Mouse (Mus musculus): ENCODE data around the gene Itga6. TPM values are rescaled to one million over a fixed set of nuclear protein-coding genes. Genes with fewer than 3 reads are reported as not detected.
"Not testable (repeated sequence)": the region's sequence is repeated elsewhere in the genome, so short reads cannot be mapped to it uniquely, and the experiment has no call there.

Gene Itga6
- polyA plus RNA-seq, 1 experiment = 45.0 TPM

DNA sequence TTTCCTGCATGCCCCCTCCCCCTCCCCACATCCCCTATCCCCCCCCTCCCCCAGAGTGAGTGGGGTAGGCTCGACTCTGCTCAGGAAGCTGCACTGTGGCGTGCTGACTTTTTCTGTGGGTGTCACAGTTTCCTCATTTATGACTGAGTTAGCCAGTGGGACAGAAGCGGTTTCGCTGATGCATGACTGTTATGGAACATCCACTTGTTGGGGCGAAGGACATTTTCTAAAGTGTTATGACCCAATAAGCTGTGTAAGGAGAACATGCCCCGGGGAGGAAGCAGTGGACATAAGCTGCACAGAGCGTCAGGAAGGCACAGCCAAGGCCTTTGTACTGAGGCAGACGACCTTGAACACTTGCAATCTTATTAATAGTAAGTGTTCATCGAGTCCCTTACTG lies 97.9 kb downstream of the Itga6 start:
- DNase-seq (ENCODE audit: low spot score) = no peak

- DNase-seq (ENCODE audit: low spot score) = no peak
Observed at GRCm38 (mm10) chr2:71844906-71845305, 99.5 kb downstream of the Itga6 start.

DNA sequence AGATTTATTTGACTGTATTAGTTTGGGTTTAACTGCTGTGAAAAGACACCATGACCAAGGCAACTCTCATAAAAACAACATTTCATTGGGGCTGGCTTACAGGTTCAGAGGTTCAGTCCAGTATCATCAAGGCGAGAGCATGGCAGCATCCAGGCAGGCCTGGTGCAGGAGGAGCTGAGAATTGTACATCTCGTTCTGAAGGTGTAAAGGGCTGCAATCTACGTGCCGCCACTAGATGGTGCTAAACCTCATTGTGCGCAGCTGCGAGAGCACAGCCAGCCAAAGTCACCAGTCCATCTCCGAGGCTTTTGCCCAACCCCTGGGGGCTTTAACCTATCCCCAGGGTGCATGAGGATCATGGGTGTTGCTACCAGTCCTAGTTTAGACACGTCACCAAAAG lies 106.7 kb downstream of the Itga6 start:
- DNase-seq (ENCODE audit: low spot score) = not testable (repeated sequence)

GRCm38 (mm10) chr2:71855076-71855475 lies 109.7 kb downstream of the Itga6 start:
- DNase-seq (ENCODE audit: low spot score) = no peak

GRCm38 (mm10) chr2:71863531-71864173 lies 118.2 kb downstream of the Itga6 start:
- DNase-seq (ENCODE audit: low spot score) = no peak

- no peak for DNase-seq (ENCODE audit: low spot score)
Observed at GRCm38 (mm10) chr2:71865022-71865421, 119.6 kb downstream of the Itga6 start.

DNA sequence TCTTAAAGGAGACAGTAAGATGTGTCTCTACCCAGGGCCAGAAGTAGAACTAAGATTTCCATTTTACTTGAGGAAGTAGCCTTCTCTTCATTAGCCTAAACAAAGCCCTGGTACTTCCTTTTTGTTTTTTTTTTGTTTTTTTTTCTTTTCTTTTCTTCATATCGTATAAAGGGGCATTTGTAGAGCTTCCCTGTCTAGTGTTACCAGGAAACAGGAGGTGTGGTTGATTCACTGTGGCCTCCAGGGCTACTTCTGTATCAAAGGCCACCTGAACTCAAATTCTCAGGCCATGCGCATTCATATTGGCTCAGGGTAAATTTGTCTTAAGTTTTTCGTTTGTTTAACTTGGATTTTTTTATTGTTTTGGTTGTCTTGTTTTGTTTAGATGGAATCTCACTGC lies 120.5 kb downstream of the Itga6 start:
- DNase-seq (ENCODE audit: low spot score) = no peak

GRCm38 (mm10) chr2:71866565-71866964 lies 121.1 kb downstream of the Itga6 start:
- no peak for DNase-seq (ENCODE audit: low spot score)

DNA sequence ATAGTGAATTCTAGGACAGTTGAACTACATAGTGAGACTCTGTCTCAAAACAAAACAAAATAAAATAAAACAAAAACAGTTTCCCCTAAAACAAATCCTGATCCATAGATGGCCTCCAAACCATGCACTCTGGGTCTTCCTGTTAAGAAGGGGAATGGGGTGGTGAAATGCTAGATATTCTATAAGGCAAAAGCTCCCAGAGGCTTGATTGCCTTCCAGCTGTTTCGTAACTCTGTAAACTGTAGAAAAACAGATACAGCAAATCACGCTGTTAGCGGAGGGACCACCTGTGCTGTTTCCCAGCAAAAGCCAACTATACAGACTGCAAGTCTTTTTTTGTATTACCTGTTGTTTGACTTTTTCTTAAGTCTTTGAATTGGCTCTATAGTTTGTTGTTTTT lies 121.6 kb downstream of the Itga6 start:
- no peak for DNase-seq (ENCODE audit: low spot score)

GRCm38 (mm10) chr2:71867480-71867879 lies 122.1 kb downstream of the Itga6 start:
- DNase-seq (ENCODE audit: low spot score) = no peak

GRCm38 (mm10) chr2:71868256-71868655 lies 122.8 kb downstream of the Itga6 start:
- no peak for DNase-seq (ENCODE audit: low spot score)

GRCm38 (mm10) chr2:71872141-71872540 lies 126.7 kb downstream of the Itga6 start:
- no peak for DNase-seq (ENCODE audit: low spot score)

DNA sequence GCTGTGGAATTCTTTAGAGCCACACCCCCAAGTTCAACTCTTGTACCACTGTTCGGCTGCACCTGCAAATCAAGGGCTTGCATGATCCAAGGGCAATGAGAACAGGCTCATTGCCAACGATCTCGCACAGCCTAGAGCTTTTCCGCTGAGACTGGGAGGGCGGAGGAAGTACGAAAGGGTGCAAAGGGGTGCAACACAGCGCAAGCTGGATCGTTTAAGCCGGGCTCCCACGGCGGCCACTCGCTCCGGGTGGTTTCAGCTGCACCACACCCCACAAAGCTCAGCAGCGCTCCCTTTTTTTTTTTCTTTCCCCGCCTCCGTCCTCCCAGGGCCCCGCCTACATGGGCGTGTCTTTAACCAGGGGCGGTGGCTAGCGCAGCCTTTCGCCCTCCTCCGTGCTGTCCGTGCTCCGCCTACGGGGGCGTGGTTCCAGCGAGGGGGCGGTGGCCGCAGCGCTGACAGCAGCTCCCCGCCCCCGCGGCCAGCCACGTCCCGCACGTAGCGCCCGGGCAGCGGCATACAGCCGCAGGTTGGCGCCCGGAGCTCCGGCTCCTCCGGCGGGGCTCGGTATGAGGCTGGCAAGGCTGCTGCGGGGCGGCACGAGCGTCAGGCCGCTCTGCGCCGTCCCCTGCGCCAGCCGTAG lies 127.5 kb downstream of the Itga6 start, which contains the start of gene Pdk1:
TSS of gene Pdk1 (plus strand) at position 424 of the 643 bp plus-strand sequence.
- DNase-seq (ENCODE audit: low spot score) = peak; percentile 97

DNA sequence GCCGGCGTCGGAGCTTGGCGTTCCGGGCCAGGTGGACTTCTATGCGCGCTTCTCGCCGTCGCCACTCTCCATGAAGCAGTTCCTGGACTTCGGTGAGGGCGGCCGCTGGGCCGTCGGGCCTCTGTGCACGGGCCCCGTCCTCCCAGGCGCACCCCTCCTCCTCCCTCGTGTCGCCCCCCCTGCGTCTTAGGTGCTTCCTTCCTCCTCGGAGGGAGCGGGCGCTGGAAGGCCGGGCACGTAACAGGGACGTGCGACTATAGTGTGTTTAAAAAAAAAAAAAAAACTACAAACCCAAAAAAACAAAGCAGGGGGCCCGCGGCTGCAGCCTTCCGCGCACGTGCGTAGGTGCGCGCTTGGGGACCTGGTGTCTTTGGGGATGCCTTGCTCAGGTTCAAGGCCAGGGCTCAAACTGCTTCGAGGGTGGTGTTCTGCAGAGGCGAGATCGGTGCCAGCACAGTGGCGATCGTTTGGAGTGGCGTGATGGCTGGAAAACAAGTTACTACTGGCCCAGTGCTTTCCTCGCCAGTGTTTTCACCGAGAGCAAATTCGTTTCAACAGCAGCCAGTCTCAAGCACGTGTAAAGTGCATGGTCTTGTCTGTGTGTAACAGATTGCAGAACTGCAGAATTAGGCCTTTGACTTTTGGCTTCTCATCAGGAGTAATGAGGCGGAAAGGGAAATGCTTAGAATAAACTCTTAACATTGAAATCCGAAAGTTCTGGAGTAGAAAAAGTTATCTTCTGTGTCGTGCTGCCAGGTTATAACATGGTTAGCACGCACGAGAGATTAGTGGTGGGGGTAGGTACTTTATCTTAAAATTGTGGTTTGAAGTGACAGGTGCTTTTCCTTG lies 128.3 kb downstream of the Itga6 start:
- no peak for DNase-seq (ENCODE audit: low spot score)

GRCm38 (mm10) chr2:71874422-71874821 lies 129.0 kb downstream of the Itga6 start:
- DNase-seq (ENCODE audit: low spot score) = no peak

GRCm38 (mm10) chr2:71874836-71875235 lies 129.4 kb downstream of the Itga6 start:
- DNase-seq (ENCODE audit: low spot score) = no peak

DNA sequence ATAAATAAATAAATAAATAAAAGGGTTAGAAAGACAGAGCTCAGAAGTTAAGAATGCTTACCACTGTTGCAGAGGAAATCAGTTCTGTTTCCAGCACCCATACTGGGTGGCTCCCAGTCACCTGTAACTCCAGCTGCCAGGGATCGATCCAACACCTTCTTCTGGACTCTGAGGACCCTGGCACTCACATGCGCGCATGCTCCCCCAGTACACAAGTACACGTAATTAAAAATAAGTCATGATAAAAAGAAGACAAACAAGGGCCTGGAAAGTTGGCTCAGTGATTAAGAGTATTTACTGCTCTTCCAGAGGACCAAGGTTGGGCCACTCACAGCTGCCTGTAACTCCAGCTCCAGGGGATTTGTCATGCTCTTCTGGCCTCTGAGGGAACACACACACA lies 132.4 kb downstream of the Itga6 start:
- no peak for DNase-seq (ENCODE audit: low spot score)

DNA sequence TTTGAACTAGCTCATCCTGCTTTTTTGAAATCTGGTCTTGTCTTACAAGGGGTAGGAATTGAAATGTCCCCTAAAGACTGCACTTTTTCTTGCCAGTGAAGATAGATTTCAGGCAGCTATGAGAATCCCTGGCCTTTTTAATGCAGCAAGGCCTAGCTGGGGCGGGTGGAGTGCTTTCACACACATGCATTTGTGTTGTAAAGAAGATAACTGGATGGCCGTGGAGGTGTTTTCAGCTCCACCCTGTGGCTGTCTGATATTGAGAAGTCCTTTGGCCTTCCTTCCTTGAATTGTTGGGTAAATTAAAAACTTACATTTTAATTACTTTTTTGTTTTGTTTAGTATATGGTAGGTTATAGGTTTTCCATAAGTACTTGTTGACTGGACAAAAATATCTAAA lies 133.0 kb downstream of the Itga6 start:
- no peak for DNase-seq (ENCODE audit: low spot score)

DNA sequence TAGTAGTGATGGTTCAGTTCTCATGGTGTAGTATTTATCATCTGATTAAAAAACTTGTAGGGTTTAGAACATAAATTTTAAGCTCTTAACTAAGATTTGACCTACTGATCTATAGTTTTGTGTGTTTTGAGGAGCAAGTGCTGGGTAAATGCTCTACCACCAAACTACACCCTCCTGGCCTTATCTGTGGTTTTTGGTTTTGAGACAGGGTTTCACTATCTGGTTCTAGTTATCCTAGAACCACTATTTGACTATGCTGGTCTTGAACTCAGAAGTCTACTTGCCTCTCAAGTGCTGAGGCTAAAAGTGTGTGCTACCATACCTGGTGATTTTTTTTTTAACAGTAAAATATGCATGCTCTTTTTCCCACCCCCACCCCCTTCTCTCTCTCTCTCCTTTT lies 133.5 kb downstream of the Itga6 start:
- no peak for DNase-seq (ENCODE audit: low spot score)

GRCm38 (mm10) chr2:71882914-71883651 lies 137.7 kb downstream of the Itga6 start:
- DNase-seq (ENCODE audit: low spot score) = no peak

DNA sequence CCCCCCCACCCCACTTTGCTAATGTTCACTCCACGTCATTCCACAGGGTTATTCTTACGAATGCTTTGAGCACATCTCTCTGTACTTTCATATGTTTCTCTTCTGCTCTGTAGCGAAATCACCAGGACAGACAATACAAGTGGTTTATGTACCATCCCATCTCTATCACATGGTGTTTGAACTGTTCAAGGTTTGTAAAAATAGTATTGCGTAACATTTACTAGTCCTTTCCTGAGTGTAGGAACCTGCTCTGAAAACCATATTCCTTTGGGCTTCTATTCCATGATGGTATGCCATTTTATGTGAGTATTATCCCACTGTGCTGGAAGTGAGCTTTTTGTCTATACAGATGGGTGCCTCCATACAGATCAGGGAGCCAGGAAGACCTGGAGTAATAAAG lies 141.9 kb downstream of the Itga6 start:
- no peak for DNase-seq (ENCODE audit: low spot score)

DNA sequence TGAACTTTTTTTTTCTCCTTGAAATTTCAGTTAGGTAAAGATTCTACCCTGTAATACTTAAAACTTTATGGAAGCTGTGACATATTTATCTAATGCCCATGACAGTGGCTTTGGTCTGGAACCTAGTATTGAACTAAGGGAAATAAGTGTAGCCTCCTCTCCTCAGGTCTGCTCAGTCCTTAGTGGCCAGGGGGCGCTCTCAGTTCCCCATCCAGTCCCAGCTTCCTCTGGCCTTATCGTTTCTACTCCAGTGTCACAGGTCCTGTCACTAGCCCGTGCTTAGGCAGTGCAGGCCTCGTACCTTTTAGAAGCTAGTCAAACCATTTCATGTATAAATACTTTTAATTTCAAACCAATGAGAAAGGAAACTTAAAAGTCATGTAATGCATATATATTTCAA lies 143.0 kb downstream of the Itga6 start:
- DNase-seq (ENCODE audit: low spot score) = no peak

Data from urinary bladder, adult 2 months (tissue).